Mouse (Mus musculus): ENCODE measurements around the gene Asah2. TPM values are rescaled to one million over a fixed set of nuclear protein-coding genes. Genes with fewer than 3 reads are reported as not detected.

Gene Asah2
- polyA plus RNA-seq, 1 experiment from 2014 or later: 1.6 TPM

GRCm38 (mm10) chr19:31971998-31972397 is 136.0 kb downstream of the Asah2 start:
- Histone ChIP-seq H3K9me3 (ENCODE audit: control insufficient read depth, low read length) (no peaks in the 10 kb centered on the region), H3K4me1 (ENCODE audit: control insufficient read depth, insufficient read depth, low read length) (no peaks in the 10 kb centered on the region), H3K27ac (ENCODE audit: low read depth, low read length) (no peak overlapping the region), H3K4me2 (ENCODE audit: low read depth, low read length) (no peak overlapping the region), H3K36me3 (ENCODE audit: control insufficient read depth, insufficient read depth, low read length) (no peaks in the 10 kb centered on the region), H3K27me3 (ENCODE audit: control insufficient read depth, insufficient read depth, low read length) (no peaks in the 10 kb centered on the region), H3K4me3 (ENCODE audit: low read depth, low read length) (no peak overlapping the region), H3K9ac (replicated peaks; ENCODE audit: low read depth, low read length) (no peak overlapping the region)
- 12% methylated on average over 6 of the region's 6 CpGs for WGBS
- ATAC-seq (ENCODE audit: low read depth): peak; percentile 95

DNA sequence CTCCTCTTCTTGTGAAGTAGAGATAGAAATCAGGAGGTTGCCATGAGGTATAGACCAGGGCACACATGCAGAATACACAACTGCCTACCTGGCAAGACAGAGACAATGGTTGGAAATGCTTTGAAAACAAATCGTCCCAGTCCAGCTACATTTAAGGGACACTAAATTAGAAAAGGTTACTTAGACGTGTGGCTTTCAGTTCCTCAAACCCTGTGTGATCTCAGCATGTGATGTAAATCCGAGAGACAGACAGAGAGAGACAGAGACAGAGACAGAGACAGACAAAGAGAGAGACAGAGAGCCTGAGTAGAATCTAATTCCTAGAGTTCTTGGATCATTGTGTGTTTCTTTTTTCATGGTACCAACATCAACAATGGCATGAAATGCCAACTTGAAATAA is 136.6 kb downstream of the Asah2 start:
- Histone ChIP-seq H3K9ac (replicated peaks; ENCODE audit: low read depth, low read length) (no peak overlapping the region), H3K9me3 (ENCODE audit: control insufficient read depth, low read length) (no peaks in the 10 kb centered on the region), H3K36me3 (ENCODE audit: control insufficient read depth, insufficient read depth, low read length) (no peaks in the 10 kb centered on the region), H3K4me3 (ENCODE audit: low read depth, low read length) (no peak overlapping the region), H3K4me1 (ENCODE audit: control insufficient read depth, insufficient read depth, low read length) (no peaks in the 10 kb centered on the region), H3K27ac (ENCODE audit: low read depth, low read length) (no peak overlapping the region), H3K27me3 (ENCODE audit: control insufficient read depth, insufficient read depth, low read length) (no peaks in the 10 kb centered on the region), H3K4me2 (ENCODE audit: low read depth, low read length) (no peak overlapping the region)
- no peak for ATAC-seq (ENCODE audit: low read depth)
- 61% methylated on average over 3 of the region's 3 CpGs for WGBS

GRCm38 (mm10) chr19:31967933-31968532 is 140.0 kb downstream of the Asah2 start:
- Histone ChIP-seq H3K9me3 (ENCODE audit: control insufficient read depth, low read length) (no peaks in the 10 kb centered on the region), H3K36me3 (ENCODE audit: control insufficient read depth, insufficient read depth, low read length) (no peaks in the 10 kb centered on the region), H3K4me3 (ENCODE audit: low read depth, low read length) (no peak overlapping the region), H3K4me1 (ENCODE audit: control insufficient read depth, insufficient read depth, low read length) (no peaks in the 10 kb centered on the region), H3K27me3 (ENCODE audit: control insufficient read depth, insufficient read depth, low read length) (no peaks in the 10 kb centered on the region), H3K27ac (ENCODE audit: low read depth, low read length) (no peak overlapping the region), H3K4me2 (ENCODE audit: low read depth, low read length) (no peak overlapping the region), H3K9ac (replicated peaks; ENCODE audit: low read depth, low read length) (no peak overlapping the region)
- no peak for ATAC-seq (ENCODE audit: low read depth)
- WGBS: 73% methylated on average over 5 of the region's 5 CpGs

DNA sequence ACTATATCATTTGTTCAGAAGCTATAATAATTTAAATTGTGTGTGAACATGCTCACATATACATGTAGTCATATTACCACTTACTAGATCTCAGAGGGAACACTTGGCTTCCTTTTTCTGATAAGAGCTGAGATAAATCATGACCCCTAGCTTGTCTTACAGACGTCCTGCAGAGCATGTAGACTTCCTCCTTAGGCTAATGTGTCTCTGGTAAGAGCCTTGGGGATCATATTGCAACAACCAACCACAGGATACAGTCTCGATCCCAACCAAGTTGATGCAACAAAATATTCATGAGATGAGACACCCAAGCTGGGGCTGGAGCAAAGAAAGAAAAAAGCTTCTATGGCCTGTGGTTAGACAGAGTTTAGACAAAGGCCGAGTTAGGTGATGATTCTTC is 144.9 kb downstream of the Asah2 start:
- H3K27ac ChIP-seq (ENCODE audit: low read depth, low read length): no peak overlapping the region
- no peaks in the 10 kb centered on the region for H3K4me1 ChIP-seq (ENCODE audit: control insufficient read depth, insufficient read depth, low read length)
- H3K4me3 ChIP-seq (ENCODE audit: low read depth, low read length): no peak overlapping the region
- ATAC-seq (ENCODE audit: low read depth): no peak
- no peaks in the 10 kb centered on the region for H3K9me3 ChIP-seq (ENCODE audit: control insufficient read depth, low read length)
- H3K36me3 ChIP-seq (ENCODE audit: control insufficient read depth, insufficient read depth, low read length): no peaks in the 10 kb centered on the region
- no peak overlapping the region for H3K4me2 ChIP-seq (ENCODE audit: low read depth, low read length)
- WGBS: 59% methylated on average over 3 of the region's 3 CpGs
- no peak overlapping the region for H3K9ac ChIP-seq (replicated peaks; ENCODE audit: low read depth, low read length)
- H3K27me3 ChIP-seq (ENCODE audit: control insufficient read depth, insufficient read depth, low read length): no peaks in the 10 kb centered on the region

- Histone ChIP-seq H3K9me3 (ENCODE audit: control insufficient read depth, low read length) (no peaks in the 10 kb centered on the region), H3K4me3 (ENCODE audit: low read depth, low read length) (no peak overlapping the region), H3K4me2 (ENCODE audit: low read depth, low read length) (no peak overlapping the region), H3K27ac (ENCODE audit: low read depth, low read length) (no peak overlapping the region), H3K9ac (replicated peaks; ENCODE audit: low read depth, low read length) (no peak overlapping the region), H3K36me3 (ENCODE audit: control insufficient read depth, insufficient read depth, low read length) (no peaks in the 10 kb centered on the region), H3K27me3 (ENCODE audit: control insufficient read depth, insufficient read depth, low read length) (no peaks in the 10 kb centered on the region), H3K4me1 (ENCODE audit: control insufficient read depth, insufficient read depth, low read length) (no peaks in the 10 kb centered on the region)
- ATAC-seq (ENCODE audit: low read depth): no peak
- WGBS: 94% methylated on average over 2 of the region's 2 CpGs
Observed at GRCm38 (mm10) chr19:31960434-31960833, 147.6 kb downstream of the Asah2 start.

- WGBS: 80% methylated on average over 2 of the region's 2 CpGs
- Histone ChIP-seq H3K4me3 (ENCODE audit: low read depth, low read length) (no peak overlapping the region), H3K9me3 (ENCODE audit: control insufficient read depth, low read length) (no peaks in the 10 kb centered on the region), H3K9ac (replicated peaks; ENCODE audit: low read depth, low read length) (no peak overlapping the region), H3K36me3 (ENCODE audit: control insufficient read depth, insufficient read depth, low read length) (no peaks in the 10 kb centered on the region), H3K27ac (ENCODE audit: low read depth, low read length) (no peak overlapping the region), H3K4me1 (ENCODE audit: control insufficient read depth, insufficient read depth, low read length) (no peaks in the 10 kb centered on the region), H3K4me2 (ENCODE audit: low read depth, low read length) (no peak overlapping the region), H3K27me3 (ENCODE audit: control insufficient read depth, insufficient read depth, low read length) (no peaks in the 10 kb centered on the region)
- ATAC-seq (ENCODE audit: low read depth): no peak
Observed at GRCm38 (mm10) chr19:31956359-31956758, 151.7 kb downstream of the Asah2 start.

DNA sequence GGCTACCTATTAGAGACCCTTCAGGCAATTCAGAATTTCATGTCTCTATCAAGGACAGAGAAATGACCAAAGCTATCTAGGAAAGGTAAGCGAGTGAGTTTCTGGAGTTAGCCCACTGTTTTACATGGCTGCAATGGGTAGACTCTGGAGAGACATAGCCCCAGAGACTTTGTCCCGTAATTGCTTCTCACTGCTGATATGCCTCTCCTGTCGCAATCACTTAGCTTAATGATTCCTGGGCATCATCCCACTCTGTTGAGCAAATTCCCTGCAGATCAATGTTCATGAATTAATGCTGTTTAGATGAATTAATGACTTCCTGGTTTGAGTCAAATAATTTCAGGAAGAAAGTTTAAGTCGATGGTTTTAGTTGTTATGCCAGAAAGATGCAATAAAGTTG is 153.3 kb downstream of the Asah2 start:
- Histone ChIP-seq H3K27me3 (ENCODE audit: control insufficient read depth, insufficient read depth, low read length) (no peaks in the 10 kb centered on the region), H3K36me3 (ENCODE audit: control insufficient read depth, insufficient read depth, low read length) (no peaks in the 10 kb centered on the region), H3K4me1 (ENCODE audit: control insufficient read depth, insufficient read depth, low read length) (no peaks in the 10 kb centered on the region), H3K9ac (replicated peaks; ENCODE audit: low read depth, low read length) (no peak overlapping the region), H3K9me3 (ENCODE audit: control insufficient read depth, low read length) (no peaks in the 10 kb centered on the region), H3K4me3 (ENCODE audit: low read depth, low read length) (no peak overlapping the region), H3K4me2 (ENCODE audit: low read depth, low read length) (no peak overlapping the region), H3K27ac (ENCODE audit: low read depth, low read length) (no peak overlapping the region)
- ATAC-seq (ENCODE audit: low read depth): no peak
- WGBS: 88% methylated on average over 4 of the region's 4 CpGs

- WGBS: 86% methylated on average over 4 of the region's 4 CpGs
- no peaks in the 10 kb centered on the region for H3K36me3 ChIP-seq (ENCODE audit: control insufficient read depth, insufficient read depth, low read length)
- no peaks in the 10 kb centered on the region for H3K9me3 ChIP-seq (ENCODE audit: control insufficient read depth, low read length)
- H3K4me3 ChIP-seq (ENCODE audit: low read depth, low read length): no peak overlapping the region
- H3K4me2 ChIP-seq (ENCODE audit: low read depth, low read length): no peak overlapping the region
- no peaks in the 10 kb centered on the region for H3K27me3 ChIP-seq (ENCODE audit: control insufficient read depth, insufficient read depth, low read length)
- H3K27ac ChIP-seq (ENCODE audit: low read depth, low read length): no peak overlapping the region
- ATAC-seq (ENCODE audit: low read depth): no peak
- H3K9ac ChIP-seq (replicated peaks; ENCODE audit: low read depth, low read length): no peak overlapping the region
- H3K4me1 ChIP-seq (ENCODE audit: control insufficient read depth, insufficient read depth, low read length): no peaks in the 10 kb centered on the region
Observed at GRCm38 (mm10) chr19:31954267-31954666, 153.7 kb downstream of the Asah2 start.

DNA sequence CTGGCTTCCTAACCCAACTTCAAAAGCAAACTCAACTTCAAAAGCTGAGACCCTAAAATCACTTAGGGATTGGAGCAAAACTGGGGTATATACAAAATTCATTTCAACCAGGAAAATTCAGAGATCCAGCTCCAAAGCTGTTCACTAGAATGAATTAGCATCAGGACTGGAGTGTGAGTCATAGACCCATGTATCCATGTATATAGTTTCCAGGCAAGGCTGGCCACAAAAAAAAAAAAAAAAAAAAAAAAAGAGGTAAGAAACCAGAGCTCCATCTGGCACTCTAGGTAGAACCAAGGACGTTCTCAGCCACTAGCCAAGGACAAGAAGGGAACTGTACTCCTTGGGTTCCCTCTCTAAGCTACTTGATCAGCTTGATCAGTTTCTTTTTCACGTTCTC is 154.2 kb downstream of the Asah2 start:
- Histone ChIP-seq H3K4me3 (ENCODE audit: low read depth, low read length) (no peak overlapping the region), H3K27me3 (ENCODE audit: control insufficient read depth, insufficient read depth, low read length) (no peaks in the 10 kb centered on the region), H3K36me3 (ENCODE audit: control insufficient read depth, insufficient read depth, low read length) (no peaks in the 10 kb centered on the region), H3K9me3 (ENCODE audit: control insufficient read depth, low read length) (no peaks in the 10 kb centered on the region), H3K27ac (ENCODE audit: low read depth, low read length) (no peak overlapping the region), H3K9ac (replicated peaks; ENCODE audit: low read depth, low read length) (no peak overlapping the region), H3K4me2 (ENCODE audit: low read depth, low read length) (no peak overlapping the region), H3K4me1 (ENCODE audit: control insufficient read depth, insufficient read depth, low read length) (no peaks in the 10 kb centered on the region)
- no peak for ATAC-seq (ENCODE audit: low read depth)
- WGBS: 78% methylated on average over 2 of the region's 2 CpGs
